Mouse (Mus musculus) neural tube, embryonic 12.5 days (tissue): Measurements from ENCODE around the gene Lrrc7. TPM values are rescaled to one million over a fixed set of nuclear protein-coding genes. Genes with fewer than 3 reads are reported as not detected.

Source experiments
- ATAC-seq: fragments of 200-750 bp; cut with Nextera tagmentation; 2 replicates; pipeline ENCODE4 v1.8.0; 2017; ENCODE audit warnings: low read depth, mild to moderate bottlenecking, moderate TSS enrichment, moderate library complexity; ENCODE audit not compliant: low FRiP score
- H3K27ac ChIP-seq: fragments of 300-500 bp; sonication (generic); 2 replicates; pipeline ENCODE4 v1.5.1; 2016
- H3K27me3 ChIP-seq: fragments of 300-500 bp; sonication (generic); replicated peaks from 2 replicates; pipeline ENCODE4 v1.6.1; 2016; ENCODE audit warnings: mild to moderate bottlenecking
- H3K36me3 ChIP-seq: fragments of 300-500 bp; sonication (generic); 2 replicates; pipeline ENCODE4 v1.6.1; 2016; ENCODE audit warnings: mild to moderate bottlenecking
- H3K4me1 ChIP-seq: fragments of 300-500 bp; sonication (generic); 2 replicates; pipeline ENCODE4 v1.6.1; 2016
- H3K4me2 ChIP-seq: fragments of 300-500 bp; sonication (generic); replicated peaks from 2 replicates; pipeline ENCODE4 v1.6.1; 2016; ENCODE audit warnings: mild to moderate bottlenecking
- H3K4me3 ChIP-seq: fragments of 300-500 bp; sonication (generic); 2 replicates; pipeline ENCODE4 v1.5.1; 2016
- H3K9ac ChIP-seq: fragments of 300-500 bp; sonication (generic); 2 replicates; pipeline ENCODE4 v1.6.1; 2016; ENCODE audit warnings: mild to moderate bottlenecking
- H3K9me3 ChIP-seq: fragments of 300-500 bp; sonication (generic); 2 replicates; pipeline ENCODE4 v1.6.1; 2016; ENCODE audit warnings: mild to moderate bottlenecking
- WGBS: fragments of 180-500 bp; shearing (Covaris S2); methylation state at CpG from one replicate; pipeline ENCODE4 v1.1.7; 2016; 5-methylcytosine and 5-hydroxymethylcytosine counted together
- polyA plus RNA-seq: library from polyadenylated mRNA; unstranded; fragments of >200 nt; fragmentation: Nextera tagmentation; extraction: Ambion mirVana; gene quantifications from 2 replicates; pipeline ENCODE4 v1.2.1, GENCODE M21; 2016

Lrrc7 gene
- polyA plus RNA-seq: 5.7 and 7.1 TPM in 2 replicates

GRCm38 (mm10) chr3:158561987-158562360 lies at the start of gene Lrrc7:
Lrrc7 (minus strand) TSS chr3:158562221.
- H3K27me3 ChIP-seq: 0 out of 2 replicates have a peak, but pooled peaks cover 6% of the 10 kb centered on the region

GRCm38 (mm10) chr3:158607065-158607464 lies 45.0 kb upstream of the Lrrc7 start:
- Histone ChIP-seq H3K4me2 (no peak overlapping the region), H3K4me1 (no peaks in the 10 kb centered on the region), H3K9me3 (no peaks in the 10 kb centered on the region), H3K27ac (no peak overlapping the region), H3K27me3 (no peaks in the 10 kb centered on the region), H3K4me3 (no peak overlapping the region), H3K9ac (no peak overlapping the region), H3K36me3 (no peaks in the 10 kb centered on the region)
- WGBS: 58% methylated on average over 1 of the region's 1 CpGs
- ATAC-seq: no peak

More at GRCm38 (mm10) chr3:158561987-158562360, at the start of gene Lrrc7:
- Histone ChIP-seq H3K9me3 (no peaks in the 10 kb centered on the region), H3K36me3 (no peaks in the 10 kb centered on the region), H3K4me1 (peaks cover 16% of the 10 kb centered on the region; the same call in 1 of the 2 replicates), H3K4me2 (peak within 1 kb of the TSS; percentile 96), H3K9ac (peak within 1 kb of the TSS; percentile 77), H3K27ac (peak within 1 kb of the TSS; percentile 72; the same call in 1 of the 2 replicates), H3K4me3 (peak within 1 kb of the TSS; percentile 70)
- ATAC-seq: peak; percentile 88
- WGBS: under 1% methylated on average over 28 of the region's 28 CpGs

- no peak for ATAC-seq
- no peaks in the 10 kb centered on the region for H3K27me3 ChIP-seq
- H3K4me1 ChIP-seq: no peaks in the 10 kb centered on the region
- H3K4me2 ChIP-seq: no peak overlapping the region
- H3K27ac ChIP-seq: no peak overlapping the region
- no peak overlapping the region for H3K9ac ChIP-seq
- H3K4me3 ChIP-seq: no peak overlapping the region
- H3K36me3 ChIP-seq: no peaks in the 10 kb centered on the region
- H3K9me3 ChIP-seq: no peaks in the 10 kb centered on the region
Measured at GRCm38 (mm10) chr3:158605274-158605673, 43.3 kb upstream of the Lrrc7 start.

- Histone ChIP-seq H3K4me3 (peak overlapping the region; percentile 70), H3K9ac (peak overlapping the region; percentile 77), H3K9me3 (no peaks in the 10 kb centered on the region), H3K4me1 (peaks cover 16% of the 10 kb centered on the region; the same call in 1 of the 2 replicates), H3K4me2 (peak overlapping the region; percentile 96), H3K27me3 (0 out of 2 replicates have a peak, but pooled peaks cover 6% of the 10 kb centered on the region), H3K36me3 (no peaks in the 10 kb centered on the region), H3K27ac (peak overlapping the region; percentile 72; the same call in 1 of the 2 replicates)
- under 1% methylated on average over 55 of the region's 55 CpGs for WGBS
- peak; percentile 83 for ATAC-seq
Measured at GRCm38 (mm10) chr3:158561256-158561986, 600 bp downstream of the Lrrc7 start.

- no peaks in the 10 kb centered on the region for H3K36me3 ChIP-seq
Measured at GRCm38 (mm10) chr3:158560891-158561255, 1.1 kb downstream of the Lrrc7 start.

GRCm38 (mm10) chr3:158559691-158560650 lies 2.0 kb downstream of the Lrrc7 start:
- peak; percentile 19; the same call in 1 of the 2 replicates for ATAC-seq
- peak overlapping the region; percentile 77 for H3K9ac ChIP-seq
- H3K4me1 ChIP-seq: peaks cover 16% of the 10 kb centered on the region; the same call in 1 of the 2 replicates
- H3K36me3 ChIP-seq: no peaks in the 10 kb centered on the region
- 5% methylated on average over 18 of the region's 18 CpGs for whole genome bisulfite sequencing
- H3K4me3 ChIP-seq: peak overlapping the region; percentile 70
- 0 out of 2 replicates have a peak overlapping the region, but pooled peaks have one; percentile 72 for H3K27ac ChIP-seq
- peak overlapping the region; percentile 96 for H3K4me2 ChIP-seq
- H3K9me3 ChIP-seq: no peaks in the 10 kb centered on the region
- 0 out of 2 replicates have a peak, but pooled peaks cover 6% of the 10 kb centered on the region for H3K27me3 ChIP-seq

More at GRCm38 (mm10) chr3:158560891-158561255, 1.1 kb downstream of the Lrrc7 start:
- ATAC-seq: peak; percentile 38
- WGBS: 1% methylated on average over 16 of the region's 16 CpGs
- H3K4me3 ChIP-seq: peak overlapping the region; percentile 70
- H3K4me1 ChIP-seq: peaks cover 16% of the 10 kb centered on the region; the same call in 1 of the 2 replicates
- peak overlapping the region; percentile 77 for H3K9ac ChIP-seq
- no peaks in the 10 kb centered on the region for H3K9me3 ChIP-seq
- peak overlapping the region; percentile 72; the same call in 1 of the 2 replicates for H3K27ac ChIP-seq
- 0 out of 2 replicates have a peak, but pooled peaks cover 6% of the 10 kb centered on the region for H3K27me3 ChIP-seq
- H3K4me2 ChIP-seq: peak overlapping the region; percentile 96

- H3K27ac ChIP-seq: no peak overlapping the region
- H3K27me3 ChIP-seq: 0 out of 2 replicates have a peak, but pooled peaks cover 6% of the 10 kb centered on the region
- H3K4me3 ChIP-seq: peak overlapping the region; percentile 70
- no peak for ATAC-seq
- WGBS: 17% methylated on average over 5 of the region's 5 CpGs
- H3K9me3 ChIP-seq: no peaks in the 10 kb centered on the region
- no peaks in the 10 kb centered on the region for H3K36me3 ChIP-seq
- H3K9ac ChIP-seq: no peak overlapping the region
- peaks cover 16% of the 10 kb centered on the region; the same call in 1 of the 2 replicates for H3K4me1 ChIP-seq
- peak overlapping the region; percentile 96 for H3K4me2 ChIP-seq
Measured at GRCm38 (mm10) chr3:158559131-158559658, 2.8 kb downstream of the Lrrc7 start.

- no peak for ATAC-seq
- Histone ChIP-seq H3K9me3 (no peaks in the 10 kb centered on the region), H3K27me3 (0 out of 2 replicates have a peak, but pooled peaks cover 6% of the 10 kb centered on the region), H3K27ac (no peak overlapping the region), H3K9ac (no peak overlapping the region), H3K36me3 (no peaks in the 10 kb centered on the region), H3K4me2 (peak overlapping the region; percentile 96), H3K4me1 (peaks cover 16% of the 10 kb centered on the region; the same call in 1 of the 2 replicates), H3K4me3 (no peak overlapping the region)
Measured at GRCm38 (mm10) chr3:158558631-158559030, 3.4 kb downstream of the Lrrc7 start.

- Histone ChIP-seq H3K4me3 (no peak overlapping the region), H3K36me3 (no peaks in the 10 kb centered on the region), H3K27ac (no peak overlapping the region), H3K4me2 (no peak overlapping the region), H3K9me3 (no peaks in the 10 kb centered on the region), H3K27me3 (no peaks in the 10 kb centered on the region), H3K4me1 (peaks cover under 1% of the 10 kb centered on the region; the same call in 1 of the 2 replicates), H3K9ac (no peak overlapping the region)
- ATAC-seq: peak; percentile 51
Measured at GRCm38 (mm10) chr3:158554280-158554679, 7.7 kb downstream of the Lrrc7 start.

- no peaks in the 10 kb centered on the region for H3K27me3 ChIP-seq
- 82% methylated on average over 5 of the region's 5 CpGs for WGBS
- H3K4me2 ChIP-seq: no peak overlapping the region
- ATAC-seq: no peak
- no peaks in the 10 kb centered on the region for H3K4me1 ChIP-seq
- no peaks in the 10 kb centered on the region for H3K9me3 ChIP-seq
- no peak overlapping the region for H3K4me3 ChIP-seq
- no peak overlapping the region for H3K9ac ChIP-seq
- H3K27ac ChIP-seq: no peak overlapping the region
- H3K36me3 ChIP-seq: no peaks in the 10 kb centered on the region
Measured at GRCm38 (mm10) chr3:158552105-158552504, 9.9 kb downstream of the Lrrc7 start.

GRCm38 (mm10) chr3:158543481-158543880 lies 18.5 kb downstream of the Lrrc7 start:
- Histone ChIP-seq H3K9ac (no peak overlapping the region), H3K4me1 (no peaks in the 10 kb centered on the region), H3K27ac (no peak overlapping the region), H3K27me3 (no peaks in the 10 kb centered on the region), H3K36me3 (no peaks in the 10 kb centered on the region), H3K9me3 (no peaks in the 10 kb centered on the region), H3K4me2 (no peak overlapping the region), H3K4me3 (no peak overlapping the region)
- no peak for ATAC-seq
- WGBS: 80% methylated on average over 3 of the region's 3 CpGs
